Mouse (Mus musculus) adrenal gland, adult (tissue): ENCODE results near the gene Slc9a9.

Source experiments
- DNase-seq, 2 experiments: peaks; one replicate each; pipeline ENCODE4 v3.0.0; 2022 to 2023; ENCODE audit warnings: low spot score in 1 of 2; ENCODE audit not compliant: inconsistent age in 2 of 2

The Slc9a9 gene

GRCm38 (mm10) chr9:94682260-94682659 is 12.6 kb downstream of the Slc9a9 start:
- no peak for DNase-seq

- no peak for DNase-seq
Observed at GRCm38 (mm10) chr9:94685640-94686039, 15.9 kb downstream of the Slc9a9 start.

GRCm38 (mm10) chr9:94686380-94686779 is 16.7 kb downstream of the Slc9a9 start:
- no peak for DNase-seq

- DNase-seq = no peak
Observed at GRCm38 (mm10) chr9:94687203-94687859, 17.6 kb downstream of the Slc9a9 start.

- peak in 1 of 2 experiments; percentile 42 for DNase-seq
Observed at GRCm38 (mm10) chr9:94691311-94692087, 21.8 kb downstream of the Slc9a9 start.

GRCm38 (mm10) chr9:94692122-94692521 is 22.4 kb downstream of the Slc9a9 start:
- DNase-seq = peak in 1 of 2 experiments; percentile 37

- no peak for DNase-seq
Observed at GRCm38 (mm10) chr9:94694243-94694642, 24.5 kb downstream of the Slc9a9 start.

GRCm38 (mm10) chr9:94694983-94695382 is 25.3 kb downstream of the Slc9a9 start:
- no peak for DNase-seq

- DNase-seq = peak in 1 of 2 experiments; percentile 44
Observed at GRCm38 (mm10) chr9:94696539-94697079, 26.9 kb downstream of the Slc9a9 start.

GRCm38 (mm10) chr9:94698175-94698574 is 28.5 kb downstream of the Slc9a9 start:
- DNase-seq = no peak

GRCm38 (mm10) chr9:94700549-94700948 is 30.8 kb downstream of the Slc9a9 start:
- peak in 1 of 2 experiments; percentile 62 for DNase-seq

GRCm38 (mm10) chr9:94701193-94701869 is 31.6 kb downstream of the Slc9a9 start:
- DNase-seq = no peak

GRCm38 (mm10) chr9:94701965-94702634 is 32.4 kb downstream of the Slc9a9 start:
- DNase-seq = no peak

GRCm38 (mm10) chr9:94704986-94705757 is 35.5 kb downstream of the Slc9a9 start:
- no peak for DNase-seq

- no peak for DNase-seq
Observed at GRCm38 (mm10) chr9:94705758-94706026, 36.0 kb downstream of the Slc9a9 start.

- no peak for DNase-seq
Observed at GRCm38 (mm10) chr9:94712084-94712483, 42.4 kb downstream of the Slc9a9 start.

- no peak for DNase-seq
Observed at GRCm38 (mm10) chr9:94716695-94717094, 47.0 kb downstream of the Slc9a9 start.

GRCm38 (mm10) chr9:94723631-94724030 is 53.9 kb downstream of the Slc9a9 start:
- no peak for DNase-seq

GRCm38 (mm10) chr9:94725121-94725520 is 55.4 kb downstream of the Slc9a9 start:
- DNase-seq = no peak

GRCm38 (mm10) chr9:94727457-94727856 is 57.7 kb downstream of the Slc9a9 start:
- DNase-seq = peak in 1 of 2 experiments; percentile 67
